ENCODE assay signal across 8 mouse cellular contexts in the genomic region with DNA sequence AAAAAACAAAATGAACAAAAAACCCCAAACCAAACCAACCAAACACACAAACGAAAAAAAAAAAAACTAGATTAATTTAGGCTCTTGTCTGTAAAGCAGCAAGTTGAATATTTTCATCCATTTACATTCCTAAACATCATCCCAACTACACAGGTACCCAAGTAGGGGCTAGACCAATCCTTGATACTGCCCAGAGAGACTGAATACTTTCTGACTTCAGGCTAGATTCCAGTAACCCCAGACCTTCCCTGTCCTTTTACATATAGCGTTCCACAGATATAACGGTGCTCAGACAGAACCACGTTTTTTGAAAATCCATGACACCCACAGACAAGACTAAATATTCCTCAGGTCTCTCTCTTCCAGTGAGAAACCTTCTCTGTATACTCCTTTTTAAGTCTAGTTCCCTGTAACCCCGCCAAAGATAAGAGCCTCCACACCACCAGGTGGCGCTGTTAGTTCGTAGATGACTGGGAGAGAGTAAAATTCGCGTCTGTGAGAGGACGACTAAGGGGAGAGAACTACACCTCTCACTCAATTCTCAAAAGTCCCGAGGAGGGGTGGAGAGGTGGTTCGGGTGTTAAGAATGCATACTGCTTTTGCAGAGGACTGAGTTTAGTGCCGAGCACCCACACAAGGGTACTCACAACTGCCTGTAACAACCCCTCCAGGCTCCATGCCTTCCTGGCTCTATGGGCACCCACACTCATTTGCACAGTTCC. TPM values are rescaled to one million over a fixed set of nuclear protein-coding genes. Genes with fewer than 3 reads are reported as not detected.
DNase-seq lines count a peak whose midpoint lies in the region; ATAC-seq and TF ChIP-seq lines count a peak whose summit lies in the region.

No protein-coding gene starts in this region.

- 11% methylated on average over 13 of the region's 13 CpGs for WGBS in lung, embryonic 14.5 days

- H3K27me3 ChIP-seq in lung, embryonic 14.5 days (ENCODE audit: insufficient read depth, low read length): no peaks in the 10 kb centered on the region

- H3K4me3 ChIP-seq in lung, embryonic 14.5 days (ENCODE audit: low read depth, low read length): peak overlapping the region; percentile 44

- peak; percentile 83 to 86 for ATAC-seq in hematopoietic stem cell, adult 5-6 weeks (replicated peaks in 1 of 2; ENCODE audit: insufficient read depth in 1 of 2, low FRiP score in 2 of 2, low TSS enrichment in 1 of 2, low read depth in 1 of 2, poor library complexity in 2 of 2, severe bottlenecking in 2 of 2)
- ATAC-seq in lung, embryonic 14.5 days (ENCODE audit: insufficient read depth): peak; percentile 73
- ATAC-seq in neutrophil, adult 5-6 weeks (ENCODE audit: extremely low read depth, insufficient number of reproducible peaks, low FRiP score, poor library complexity, severe bottlenecking): peak; percentile 71

- peak; percentile 83 for TF ChIP-seq CTCF in lung, embryonic 14.5 days (IDR thresholded peaks at IDR 0.05; ENCODE audit: low read depth)

- peak overlapping the region; percentile 59 for H3K9ac ChIP-seq in lung, embryonic 14.5 days

- peak; percentile 95 for DNase-seq in ES-CJ7 (ENCODE audit: low read depth, low spot score)
- peak; percentile 51 for DNase-seq in cerebellum, adult 11-12 months
- DNase-seq in forelimb bud, embryonic 11.5 days (ENCODE audit: low read depth, low spot score): peak; percentile 89
- DNase-seq in layer of hippocampus, adult 8-10 months (ENCODE audit: low spot score in 2 of 2): peak; percentile 67 to 83
- DNase-seq in lung, embryonic 14.5 days: peak; percentile 96
- peak; percentile 88 for DNase-seq in testis, postnatal 14 days (ENCODE audit: low spot score)

- H3K4me1 ChIP-seq in lung, embryonic 14.5 days (ENCODE audit: insufficient read depth): no peaks in the 10 kb centered on the region; the same call in 1 of the 2 replicates

- no peak overlapping the region; the same call in 1 of the 2 replicates for H3K27ac ChIP-seq in lung, embryonic 14.5 days (ENCODE audit: low read depth)

- H3K36me3 ChIP-seq in lung, embryonic 14.5 days (ENCODE audit: insufficient read depth): no peaks in the 10 kb centered on the region

- H3K4me2 ChIP-seq in lung, embryonic 14.5 days: peak overlapping the region; percentile 69

- H3K9me3 ChIP-seq in lung, embryonic 14.5 days (ENCODE audit: low read depth, low read length): no peaks in the 10 kb centered on the region

RNA-seq across cellular contexts. Expression of gene Cyp2s1, which starts 31.2 kb away (rescaled TPM):
- not detected in 2 replicates for total RNA-seq in hematopoietic stem cell, adult 5-6 weeks (2017)
- total RNA-seq in layer of hippocampus, adult 8-10 months (2022): 1 to 10 TPM; 1.6 to 3.4 (median 2.4) TPM
- polyA plus RNA-seq in lung, embryonic 14.5 days (2014; fragmentation: Nextera tagmentation; extraction: Ambion mirVana): 3.2 and 3.8 TPM in 2 replicates
- 1.2 and 2.8 TPM in 2 replicates for total RNA-seq in neutrophil, adult 5-6 weeks (2017)

RNA-seq across cellular contexts. Expression of gene Cyp2b10, which starts 49.5 kb away (rescaled TPM):
- total RNA-seq in hematopoietic stem cell, adult 5-6 weeks (2017): not detected in 2 replicates
- under 1 TPM; 0.20 to 0.47 (median 0.34) TPM for total RNA-seq in layer of hippocampus, adult 8-10 months (2022)
- polyA plus RNA-seq in lung, embryonic 14.5 days (2014; fragmentation: Nextera tagmentation; extraction: Ambion mirVana): 0.47 TPM in 1 of 2 replicates, not detected in the other
- total RNA-seq in neutrophil, adult 5-6 weeks (2017): 0.35 TPM in 1 of 2 replicates, not detected in the other

RNA-seq across cellular contexts. Expression of gene Axl, which starts 59.4 kb away (rescaled TPM):
- total RNA-seq in hematopoietic stem cell, adult 5-6 weeks (2017): 6.2 and 16.9 TPM in 2 replicates
- 10 to 100 TPM; 40.7 to 75.5 (median 58.6) TPM for total RNA-seq in layer of hippocampus, adult 8-10 months (2022)
- 44.1 and 46.5 TPM in 2 replicates for polyA plus RNA-seq in lung, embryonic 14.5 days (2014; fragmentation: Nextera tagmentation; extraction: Ambion mirVana)
- total RNA-seq in neutrophil, adult 5-6 weeks (2017): 1.1 and 2.2 TPM in 2 replicates
